Mouse (Mus musculus): ENCODE results near the gene Pawr.

GRCm38 (mm10) chr10:108445123-108445522 is 113.2 kb downstream of the Pawr start:
- TF ChIP-seq CTCF (IDR thresholded peaks at IDR 0.05; ENCODE audit: insufficient read depth, low read depth, low read length), result no peak
- TF ChIP-seq POLR2A (IDR thresholded peaks at IDR 0.05; ENCODE audit: insufficient read depth, low read depth, low read length), result no peak
